Mouse (Mus musculus): ENCODE measurements around the gene Med9. TPM values are rescaled to one million over a fixed set of nuclear protein-coding genes. Genes with fewer than 3 reads are reported as not detected.

The Med9 gene
- polyA plus RNA-seq (2014; fragmentation: Nextera tagmentation; extraction: Ambion mirVana): 42.9 and 44.6 TPM in 2 replicates

DNA sequence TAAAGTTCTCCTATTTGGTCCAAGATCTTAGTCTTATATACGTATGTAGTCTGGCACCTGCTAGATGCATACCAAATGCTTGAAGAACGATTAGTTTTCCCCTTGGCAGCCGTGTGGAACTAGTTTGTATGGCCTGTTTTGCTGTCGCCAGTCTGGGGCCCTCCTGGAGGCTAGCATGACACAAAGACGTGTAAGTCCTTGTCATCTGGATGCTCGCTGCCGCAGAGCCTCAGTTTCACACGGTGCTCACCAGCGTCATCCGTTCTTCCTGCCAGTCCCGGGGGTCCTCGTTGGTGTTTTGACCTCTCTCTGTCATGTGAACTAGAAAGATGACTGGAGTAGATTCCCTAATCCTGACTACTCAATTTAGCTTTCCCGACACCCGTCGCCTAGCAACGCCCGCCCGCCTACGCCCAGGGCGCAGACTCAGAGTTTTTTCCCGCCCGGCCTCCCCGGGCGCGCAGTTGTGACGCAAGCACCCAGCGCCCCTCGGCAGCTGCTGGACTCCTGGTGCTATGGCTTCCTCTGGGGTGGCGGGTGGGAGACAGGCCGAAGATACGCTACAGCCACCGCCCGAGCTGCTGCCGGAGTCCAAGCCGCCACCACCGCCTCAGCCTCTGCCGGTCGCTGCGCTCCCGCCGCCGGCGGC, at the start of gene Med9:
Gene Med9, plus strand, starts transcription at position 455 of the 649 bp plus-strand sequence.
- no peaks in the 10 kb centered on the region for H3K27me3 ChIP-seq (replicated peaks; ENCODE audit: control insufficient read depth, insufficient read depth, low read length)
- peak within 1 kb of the TSS; percentile 92 for H3K9ac ChIP-seq (ENCODE audit: low read depth, low read length)
- peak within 1 kb of the TSS; percentile 83 for H3K4me2 ChIP-seq
- DNase-seq (ENCODE audit: low spot score) (peak; percentile 95), ATAC-seq (replicated peaks; ENCODE audit: low FRiP score) (peak; percentile 94)
- H3K9me3 ChIP-seq (ENCODE audit: control insufficient read depth, low read length): no peaks in the 10 kb centered on the region
- H3K4me1 ChIP-seq (replicated peaks; ENCODE audit: control insufficient read depth, insufficient read depth, low read length): peaks cover 21% of the 10 kb centered on the region
- 3% methylated on average over 43 of the region's 43 CpGs for WGBS
- peak within 1 kb of the TSS; percentile 81 for H3K27ac ChIP-seq (ENCODE audit: low read depth, low read length)
- no peaks in the 10 kb centered on the region for H3K36me3 ChIP-seq (ENCODE audit: control insufficient read depth, insufficient read depth, low read length)
- H3K4me3 ChIP-seq (ENCODE audit: low read depth, low read length): peak within 1 kb of the TSS; percentile 83

DNA sequence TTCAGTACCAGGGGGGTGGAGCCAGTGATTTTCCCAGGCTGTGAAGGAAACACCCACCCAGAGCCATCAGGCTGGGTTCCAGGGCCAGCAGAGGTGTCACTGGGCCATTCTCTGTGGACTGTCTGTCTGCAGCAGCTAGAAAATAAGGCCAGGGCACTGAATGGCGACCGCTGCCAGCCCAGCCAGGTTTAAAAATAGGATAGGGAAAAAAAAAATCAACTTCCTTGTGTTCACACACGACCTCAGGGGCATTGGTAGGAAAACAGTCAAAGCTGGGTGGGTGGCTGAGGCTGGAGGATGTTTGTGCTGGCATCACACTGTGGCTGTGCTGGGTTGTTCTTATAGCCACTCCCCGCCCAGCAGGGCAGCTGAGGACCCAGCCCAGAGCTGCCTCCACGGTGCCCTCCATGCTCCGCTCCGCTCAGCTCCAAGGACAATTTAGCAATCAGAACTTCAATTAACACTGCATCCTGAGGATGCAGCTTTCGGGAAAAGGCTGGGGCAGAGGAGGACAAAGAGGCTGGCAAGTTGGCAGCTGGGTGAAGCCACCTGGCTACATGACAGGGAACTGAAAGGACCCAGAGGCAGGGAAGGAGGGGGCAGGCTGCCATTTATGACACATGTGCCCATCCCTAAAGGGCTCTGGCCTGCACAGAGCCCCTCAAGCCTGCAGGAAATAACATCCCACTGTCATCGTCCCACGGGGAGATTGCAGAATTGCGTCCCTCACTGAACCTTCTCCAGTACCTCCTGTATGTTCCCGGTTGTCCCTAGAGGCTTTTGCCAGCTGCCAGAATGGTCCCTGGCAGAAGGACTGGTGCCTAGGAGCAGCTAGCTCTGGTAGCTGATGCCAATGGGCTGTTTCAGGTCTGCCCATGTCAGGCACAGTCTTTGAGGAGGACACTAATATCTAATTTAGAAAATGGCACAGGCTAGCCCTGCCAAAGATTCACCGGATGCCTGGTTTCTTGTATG, 48.0 kb upstream of the Med9 start:
- H3K4me1 ChIP-seq (replicated peaks; ENCODE audit: control insufficient read depth, insufficient read depth, low read length): no peaks in the 10 kb centered on the region

GRCm38 (mm10) chr11:59900995-59901394, 47.0 kb upstream of the Med9 start:
- Histone ChIP-seq H3K4me3 (ENCODE audit: low read depth, low read length) (no peak overlapping the region), H3K27ac (ENCODE audit: low read depth, low read length) (no peak overlapping the region), H3K4me1 (replicated peaks; ENCODE audit: control insufficient read depth, insufficient read depth, low read length) (no peaks in the 10 kb centered on the region), H3K36me3 (ENCODE audit: control insufficient read depth, insufficient read depth, low read length) (no peaks in the 10 kb centered on the region), H3K9me3 (ENCODE audit: control insufficient read depth, low read length) (no peaks in the 10 kb centered on the region), H3K4me2 (no peak overlapping the region), H3K27me3 (replicated peaks; ENCODE audit: control insufficient read depth, insufficient read depth, low read length) (no peaks in the 10 kb centered on the region), H3K9ac (ENCODE audit: low read depth, low read length) (no peak overlapping the region)
- 87% methylated on average over 1 of the region's 1 CpGs for WGBS
- DNase-seq (ENCODE audit: low spot score) (no peak), ATAC-seq (replicated peaks; ENCODE audit: low FRiP score) (no peak)

More for the DNA sequence above, 48.0 kb upstream of the Med9 start:
- WGBS: 59% methylated on average over 13 of the region's 13 CpGs
- Histone ChIP-seq H3K36me3 (ENCODE audit: control insufficient read depth, insufficient read depth, low read length) (no peaks in the 10 kb centered on the region), H3K4me3 (ENCODE audit: low read depth, low read length) (no peak overlapping the region), H3K9ac (ENCODE audit: low read depth, low read length) (no peak overlapping the region), H3K9me3 (ENCODE audit: control insufficient read depth, low read length) (no peaks in the 10 kb centered on the region), H3K27me3 (replicated peaks; ENCODE audit: control insufficient read depth, insufficient read depth, low read length) (no peaks in the 10 kb centered on the region), H3K4me2 (no peak overlapping the region), H3K27ac (ENCODE audit: low read depth, low read length) (no peak overlapping the region)
- no peak for DNase-seq (ENCODE audit: low spot score)
- ATAC-seq (replicated peaks; ENCODE audit: low FRiP score): no peak

- no peaks in the 10 kb centered on the region for H3K9me3 ChIP-seq (ENCODE audit: control insufficient read depth, low read length)
- 60% methylated on average over 8 of the region's 8 CpGs for WGBS
- H3K9ac ChIP-seq (ENCODE audit: low read depth, low read length): no peak overlapping the region
- no peaks in the 10 kb centered on the region for H3K4me1 ChIP-seq (replicated peaks; ENCODE audit: control insufficient read depth, insufficient read depth, low read length)
- H3K36me3 ChIP-seq (ENCODE audit: control insufficient read depth, insufficient read depth, low read length): no peaks in the 10 kb centered on the region
- DNase-seq (ENCODE audit: low spot score): no peak
- no peak overlapping the region for H3K4me2 ChIP-seq
- H3K27ac ChIP-seq (ENCODE audit: low read depth, low read length): no peak overlapping the region
- no peak for ATAC-seq (replicated peaks; ENCODE audit: low FRiP score)
- no peak overlapping the region for H3K4me3 ChIP-seq (ENCODE audit: low read depth, low read length)
- no peaks in the 10 kb centered on the region for H3K27me3 ChIP-seq (replicated peaks; ENCODE audit: control insufficient read depth, insufficient read depth, low read length)
Measured at GRCm38 (mm10) chr11:59902045-59902726, 45.8 kb upstream of the Med9 start.

DNA sequence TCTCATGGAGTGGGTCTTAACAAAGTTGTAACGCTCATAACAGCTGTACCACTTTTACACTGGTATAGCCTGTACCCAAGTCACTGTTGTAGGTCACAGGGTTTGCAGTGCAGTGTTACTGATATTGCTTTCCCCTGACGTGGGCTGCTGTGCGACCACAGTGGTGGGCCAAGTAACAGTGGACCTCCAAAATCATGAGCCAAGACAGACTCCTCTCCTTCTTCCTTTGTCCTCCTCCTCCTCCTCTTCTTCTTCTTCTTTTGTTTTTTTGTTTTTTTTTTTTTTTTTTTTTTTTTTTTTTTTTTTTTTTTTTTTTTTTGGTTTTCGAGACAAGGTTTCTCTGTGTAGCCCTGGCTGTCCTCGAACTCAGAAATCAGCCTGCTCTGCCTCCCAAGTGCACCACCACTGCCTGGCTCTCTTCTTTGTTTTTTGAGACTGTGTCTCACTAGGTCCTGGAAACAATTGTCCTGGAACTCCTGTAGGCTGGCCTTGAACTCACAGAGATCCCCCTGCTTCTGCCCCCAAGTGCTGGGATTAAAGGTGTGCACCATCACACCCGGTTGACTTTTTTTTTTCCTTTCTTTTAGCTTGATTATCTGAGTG, 41.4 kb upstream of the Med9 start:
- H3K9ac ChIP-seq (ENCODE audit: low read depth, low read length): no peak overlapping the region
- no peaks in the 10 kb centered on the region for H3K36me3 ChIP-seq (ENCODE audit: control insufficient read depth, insufficient read depth, low read length)
- WGBS: 86% methylated on average over 6 of the region's 6 CpGs
- H3K27ac ChIP-seq (ENCODE audit: low read depth, low read length): no peak overlapping the region
- no peak for DNase-seq (ENCODE audit: low spot score)
- no peaks in the 10 kb centered on the region for H3K9me3 ChIP-seq (ENCODE audit: control insufficient read depth, low read length)
- ATAC-seq (replicated peaks; ENCODE audit: low FRiP score): no peak
- H3K4me1 ChIP-seq (replicated peaks; ENCODE audit: control insufficient read depth, insufficient read depth, low read length): peaks cover 4% of the 10 kb centered on the region; the same call in 1 of the 2 replicates
- H3K27me3 ChIP-seq (replicated peaks; ENCODE audit: control insufficient read depth, insufficient read depth, low read length): no peaks in the 10 kb centered on the region
- H3K4me3 ChIP-seq (ENCODE audit: low read depth, low read length): no peak overlapping the region
- H3K4me2 ChIP-seq: no peak overlapping the region

DNA sequence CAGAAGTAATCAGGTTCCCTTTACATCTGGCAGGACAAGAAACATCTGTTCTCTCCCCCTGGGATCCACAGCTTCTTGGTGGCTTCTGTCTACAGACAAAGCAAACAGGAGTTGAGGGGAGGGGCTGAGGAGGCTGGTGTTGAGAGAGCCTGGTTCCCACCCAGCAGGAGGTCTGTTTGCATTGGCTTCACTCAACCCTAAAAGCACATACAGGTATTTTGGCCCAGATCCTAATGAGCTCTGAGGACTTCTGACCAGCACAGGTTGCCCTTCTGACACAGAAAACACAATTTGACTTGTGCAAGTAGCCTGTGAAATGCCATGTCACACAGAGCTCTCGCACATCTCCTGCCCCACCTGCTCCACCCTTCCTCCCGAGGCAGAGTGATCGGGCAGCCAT, 39.6 kb upstream of the Med9 start:
- ATAC-seq (replicated peaks; ENCODE audit: low FRiP score): no peak
- WGBS: 54% methylated on average over 3 of the region's 3 CpGs
- H3K4me2 ChIP-seq: no peak overlapping the region

GRCm38 (mm10) chr11:59910586-59910985, 37.4 kb upstream of the Med9 start:
- ATAC-seq (replicated peaks; ENCODE audit: low FRiP score) (no peak), DNase-seq (ENCODE audit: low spot score) (no peak)
- Histone ChIP-seq H3K4me2 (no peak overlapping the region), H3K4me3 (ENCODE audit: low read depth, low read length) (no peak overlapping the region), H3K9ac (ENCODE audit: low read depth, low read length) (no peak overlapping the region), H3K4me1 (replicated peaks; ENCODE audit: control insufficient read depth, insufficient read depth, low read length) (peaks cover 4% of the 10 kb centered on the region; the same call in 1 of the 2 replicates), H3K36me3 (ENCODE audit: control insufficient read depth, insufficient read depth, low read length) (no peaks in the 10 kb centered on the region), H3K27ac (ENCODE audit: low read depth, low read length) (no peak overlapping the region), H3K27me3 (replicated peaks; ENCODE audit: control insufficient read depth, insufficient read depth, low read length) (no peaks in the 10 kb centered on the region), H3K9me3 (ENCODE audit: control insufficient read depth, low read length) (no peaks in the 10 kb centered on the region)

More for the DNA sequence above, 39.6 kb upstream of the Med9 start:
- Histone ChIP-seq H3K9ac (ENCODE audit: low read depth, low read length) (no peak overlapping the region), H3K4me3 (ENCODE audit: low read depth, low read length) (no peak overlapping the region), H3K27ac (ENCODE audit: low read depth, low read length) (no peak overlapping the region), H3K9me3 (ENCODE audit: control insufficient read depth, low read length) (no peaks in the 10 kb centered on the region), H3K4me1 (replicated peaks; ENCODE audit: control insufficient read depth, insufficient read depth, low read length) (peaks cover 4% of the 10 kb centered on the region; the same call in 1 of the 2 replicates), H3K36me3 (ENCODE audit: control insufficient read depth, insufficient read depth, low read length) (no peaks in the 10 kb centered on the region), H3K27me3 (replicated peaks; ENCODE audit: control insufficient read depth, insufficient read depth, low read length) (no peaks in the 10 kb centered on the region)
- no peak for DNase-seq (ENCODE audit: low spot score)

GRCm38 (mm10) chr11:59911523-59911922, 36.5 kb upstream of the Med9 start:
- peaks cover 4% of the 10 kb centered on the region; the same call in 1 of the 2 replicates for H3K4me1 ChIP-seq (replicated peaks; ENCODE audit: control insufficient read depth, insufficient read depth, low read length)
- DNase-seq (ENCODE audit: low spot score): no peak
- 58% methylated on average over 1 of the region's 1 CpGs for WGBS
- no peaks in the 10 kb centered on the region for H3K9me3 ChIP-seq (ENCODE audit: control insufficient read depth, low read length)
- no peak overlapping the region for H3K9ac ChIP-seq (ENCODE audit: low read depth, low read length)
- H3K27ac ChIP-seq (ENCODE audit: low read depth, low read length): no peak overlapping the region
- H3K27me3 ChIP-seq (replicated peaks; ENCODE audit: control insufficient read depth, insufficient read depth, low read length): no peaks in the 10 kb centered on the region
- no peak overlapping the region for H3K4me2 ChIP-seq
- no peak overlapping the region for H3K4me3 ChIP-seq (ENCODE audit: low read depth, low read length)
- no peaks in the 10 kb centered on the region for H3K36me3 ChIP-seq (ENCODE audit: control insufficient read depth, insufficient read depth, low read length)
- no peak for ATAC-seq (replicated peaks; ENCODE audit: low FRiP score)
